In the genomic region with DNA sequence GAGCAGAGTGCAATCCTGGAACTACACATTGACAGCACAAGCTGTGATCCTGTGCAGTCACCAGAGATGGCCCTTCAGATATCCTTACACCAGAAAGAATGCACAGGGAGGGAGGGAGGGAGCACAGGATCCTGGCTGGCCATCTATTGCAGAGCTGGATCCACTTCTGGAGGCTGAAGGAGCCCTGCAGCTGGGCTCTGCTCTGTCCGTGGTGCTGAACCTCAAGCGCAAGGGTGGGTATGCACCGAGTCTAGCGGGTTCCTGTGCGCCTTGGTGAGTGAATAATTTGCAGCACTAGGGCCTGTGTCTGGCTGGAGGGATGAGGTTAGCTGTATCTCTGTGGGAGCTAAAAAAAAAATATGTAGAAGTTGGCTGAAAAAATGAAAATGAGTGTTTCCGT, we compare ENCODE assay signal across 9 mouse cellular contexts. TPM values are rescaled to one million over a fixed set of nuclear protein-coding genes. Genes with fewer than 3 reads are reported as not detected.
DNase-seq lines count a peak whose midpoint lies in the region; ATAC-seq and TF ChIP-seq lines count a peak whose summit lies in the region.
"Had no signal": no experiment of that assay in that cellular context is flagged by ENCODE, and none has a peak within 500 bp of the region (broad histone marks: within the 10 kb centered on the region; RNA-seq: fewer than 3 reads in every experiment).

No protein-coding gene starts in this region.

- no peak for ATAC-seq in kidney, postnatal 0 days (replicated peaks; ENCODE audit: low FRiP score, low read depth)

- no peak overlapping the region for H3K4me3 ChIP-seq in kidney, postnatal 0 days (replicated peaks; ENCODE audit: low read depth, low read length)
- H3K4me3 ChIP-seq in myocyte, result no peak overlapping the region
- H3K4me3 ChIP-seq: limb, embryonic 12.5 days had no signal

- no peak overlapping the region for H3K9ac ChIP-seq in kidney, postnatal 0 days (ENCODE audit: low read depth, low read length)
- H3K9ac ChIP-seq: limb, embryonic 12.5 days had no signal

- no peak overlapping the region for H3K4me2 ChIP-seq in kidney, postnatal 0 days (ENCODE audit: low read length)
- no peak overlapping the region for H3K4me2 ChIP-seq in myocyte (ENCODE audit: low read depth)
- H3K4me2 ChIP-seq: limb, embryonic 12.5 days had no signal

- H3K4me1 ChIP-seq in kidney, postnatal 0 days (replicated peaks; ENCODE audit: insufficient read depth, low read length), result no peaks in the 10 kb centered on the region
- H3K4me1 ChIP-seq: limb, embryonic 12.5 days had no signal

- no peak for TF ChIP-seq POLR2A in myocyte (IDR thresholded peaks at IDR 0.05; ENCODE audit: insufficient read length, low read depth)

- no peaks in the 10 kb centered on the region for H3K36me3 ChIP-seq in kidney, postnatal 0 days (ENCODE audit: insufficient read depth, low read length)
- no peaks in the 10 kb centered on the region for H3K36me3 ChIP-seq in myocyte (ENCODE audit: control insufficient read depth, insufficient read depth)
- H3K36me3 ChIP-seq: limb, embryonic 12.5 days had no signal

- no peaks in the 10 kb centered on the region for H3K79me2 ChIP-seq in myocyte (ENCODE audit: control insufficient read depth, insufficient read depth)

- peak; percentile 31 for DNase-seq in left cerebral cortex, postnatal 4 days
- no peak for DNase-seq in left cerebral cortex, adult 9 months (ENCODE audit: low spot score in 2 of 2)
- DNase-seq in adrenal gland, adult (ENCODE audit: inconsistent age in 2 of 2, low spot score in 1 of 2), result peak; percentile 65 to 86
- DNase-seq in heart, adult 18-20 months, result peak; percentile 25 to 60
- peak; percentile 92 for DNase-seq in kidney, postnatal 0 days (ENCODE audit: low spot score)
- DNase-seq in cerebellum, postnatal 36 days, result no peak
- DNase-seq in spleen, adult 12 weeks (ENCODE audit: low spot score), result no peak

- no peak overlapping the region for H3K27ac ChIP-seq in kidney, postnatal 0 days
- H3K27ac ChIP-seq: limb, embryonic 12.5 days had no signal

- no peaks in the 10 kb centered on the region for H3K9me3 ChIP-seq in kidney, postnatal 0 days (replicated peaks; ENCODE audit: low read length)
- H3K9me3 ChIP-seq: limb, embryonic 12.5 days had no signal

- H3ac ChIP-seq in myocyte (ENCODE audit: control insufficient read depth, insufficient read length), result no peak overlapping the region

- H3K27me3 ChIP-seq in kidney, postnatal 0 days (ENCODE audit: insufficient read depth, low read length), result no peaks in the 10 kb centered on the region
- H3K27me3 ChIP-seq in myocyte (ENCODE audit: control insufficient read depth, insufficient read depth, insufficient read length), result no peaks in the 10 kb centered on the region
- H3K27me3 ChIP-seq: limb, embryonic 12.5 days had no signal

- intact Hi-C loops in left cerebral cortex, postnatal 4 days (cut with DNase I), result no loop called here

- 10% methylated on average over 6 of the region's 6 CpGs for WGBS in kidney, postnatal 0 days

- TF ChIP-seq CTCF in kidney, postnatal 0 days (IDR thresholded peaks at IDR 0.05; ENCODE audit: low read depth), result no peak

TF ChIP-seq in myocyte, 11 proteins besides CTCF, POLR2A, EP300 and RAD21:
- TF ChIP-seq MYOD1 (IDR thresholded peaks at IDR 0.05; ENCODE audit: control insufficient read depth in 1 of 3, insufficient read length in 2 of 3, low read depth in 2 of 3) (peak in 1 of 3 experiments; percentile 3), E2F4 (IDR thresholded peaks at IDR 0.05; ENCODE audit: insufficient read depth) (no peak), REST (IDR thresholded peaks at IDR 0.05; ENCODE audit: insufficient read depth, insufficient read length) (peak; percentile 94), SRF (IDR thresholded peaks at IDR 0.05; ENCODE audit: control insufficient read depth, insufficient read length, low read depth) (no peak), TCF12 (IDR thresholded peaks at IDR 0.05; ENCODE audit: insufficient read depth, poor library complexity, severe bottlenecking) (no peak), USF1 (IDR thresholded peaks at IDR 0.05; ENCODE audit: low read depth) (no peak), POLR2AphosphoS2 (IDR thresholded peaks at IDR 0.05; ENCODE audit: insufficient read length, low read depth) (no peak), MAX (IDR thresholded peaks at IDR 0.05; ENCODE audit: low read depth) (no peak), TCF3 (IDR thresholded peaks at IDR 0.05; ENCODE audit: insufficient read length, low read depth) (no peak), CEBPB (IDR thresholded peaks at IDR 0.05; ENCODE audit: insufficient read depth, poor library complexity, severe bottlenecking) (no peak), MYOG (IDR thresholded peaks at IDR 0.05; ENCODE audit: control insufficient read depth in 1 of 3, insufficient read depth in 1 of 3, insufficient read length in 2 of 3, low read depth in 2 of 3) (peak in 1 of 3 experiments; percentile 57)

RNA-seq across cellular contexts. Expression of gene Scn10a, which starts 12.4 kb away (rescaled TPM):
- under 1 TPM; 0.12 to 0.14 TPM for total RNA-seq in left cerebral cortex, postnatal 4 days (2021)
- total RNA-seq in heart, adult 18-20 months (2021), result under 1 TPM; 0.67 to 0.75 TPM
- polyA plus RNA-seq in kidney, postnatal 0 days (2015; fragmentation: Nextera tagmentation; extraction: Ambion mirVana), result not detected in 2 replicates
- 1.6 TPM for polyA plus RNA-seq in myocyte (2012; fragmentation: generic; extraction: Trizol)

Comparison
In these comparisons a context has a peak if more than half of its experiments do, and no peak if none do; other contexts are left out.
1. DNase-seq: peak in left cerebral cortex, postnatal 4 days (single experiment), adrenal gland, adult (2 of 2), heart, adult 18-20 months (2 of 2) and kidney, postnatal 0 days (single experiment); none in left cerebral cortex, adult 9 months (0 of 2), cerebellum, postnatal 36 days (0 of 2) and spleen, adult 12 weeks (single experiment).